Mouse (Mus musculus) thymus, adult 2 months (tissue): ENCODE measurements around the gene Thy1.

ENCODE experiments used
- CTCF ChIP-seq: fragments of 200-500 bp; IDR thresholded peaks from 2 replicates; pipeline ENCODE4 v1.5.1; 2012; ENCODE audit warnings: mild to moderate bottlenecking, control low read depth, low read length, moderate library complexity, borderline replicate concordance; ENCODE audit not compliant: control insufficient read depth, poor library complexity, insufficient read depth; ENCODE audit errors: extremely low read depth
- POLR2A ChIP-seq: fragments of 200-500 bp; IDR thresholded peaks from 2 replicates; pipeline ENCODE4 v1.6.1; 2012; ENCODE audit warnings: mild to moderate bottlenecking, low read length, control low read depth, moderate library complexity; ENCODE audit not compliant: control insufficient read depth, poor library complexity, insufficient read depth; ENCODE audit errors: extremely low read depth

GRCm38 (mm10) chr9:44083392-44084121 is 40.4 kb downstream of the Thy1 start:
- TF ChIP-seq CTCF (no peak), POLR2A (no peak)
